Mouse (Mus musculus) G1E (cell line): ENCODE results near the gene Agap3.

Experiments
- CTCF ChIP-seq: IDR thresholded peaks from 2 replicates; pipeline ENCODE4 v1.5.1; 2012; ENCODE audit warnings: low read depth, low read length, inconsistent platforms, mixed read lengths
- GATA2 ChIP-seq: IDR thresholded peaks from 2 replicates; pipeline ENCODE4 v1.6.1; 2012; ENCODE audit warnings: low read depth, low read length, inconsistent platforms, borderline replicate concordance

DNA sequence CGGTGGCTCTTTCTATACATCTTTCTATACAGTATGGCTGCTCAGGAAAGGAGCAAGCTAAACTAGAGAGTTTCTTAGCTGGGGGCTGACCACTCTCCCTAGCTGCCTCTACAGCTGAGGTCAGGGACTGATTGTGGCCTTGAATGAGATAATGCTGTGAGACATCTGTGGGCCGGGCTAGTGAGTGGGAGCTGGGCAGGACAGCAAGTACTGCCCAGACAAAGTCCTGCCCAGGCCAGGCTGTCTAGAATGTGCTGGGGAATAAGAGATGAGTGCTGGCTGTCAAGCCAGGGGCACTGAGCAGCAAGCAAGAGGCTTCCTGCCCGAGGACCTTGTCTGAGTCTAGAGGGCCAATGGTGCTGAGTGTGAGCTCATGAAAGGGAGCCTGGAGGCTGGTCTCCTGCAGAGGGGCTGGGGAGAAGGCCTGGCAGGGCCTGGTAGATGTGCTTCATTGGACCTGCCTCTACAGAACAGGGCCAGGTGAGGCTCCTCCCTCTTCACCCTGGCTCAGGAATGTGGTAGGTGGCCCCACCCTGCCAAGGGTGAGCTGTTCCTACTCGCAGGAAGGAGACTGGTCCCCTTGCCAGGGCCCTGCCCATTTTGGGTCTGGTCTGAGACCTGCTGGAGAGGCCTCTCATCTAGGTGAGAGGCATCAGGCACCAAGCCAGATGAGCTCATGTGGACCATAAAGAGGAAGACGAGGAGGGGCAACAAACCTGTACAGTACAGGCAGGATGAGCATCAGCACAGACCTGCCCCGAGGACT is 23.7 kb downstream of the Agap3 start:
- TF ChIP-seq CTCF (no peak), GATA2 (no peak)
